Mouse (Mus musculus) olfactory bulb, adult 2 months (tissue): Measurements from ENCODE around the gene Ccdc6. TPM values are rescaled to one million over a fixed set of nuclear protein-coding genes. Genes with fewer than 3 reads are reported as not detected.

ENCODE experiments used
- H3K27ac ChIP-seq: fragments of 200-500 bp; 2 replicates; pipeline ENCODE4 v1.5.1; 2012; ENCODE audit warnings: low read depth, low read length; ENCODE audit not compliant: insufficient read depth
- H3K4me1 ChIP-seq: fragments of 200-500 bp; 2 replicates; pipeline ENCODE4 v1.6.1; 2012; ENCODE audit warnings: low read length; ENCODE audit not compliant: control insufficient read depth, insufficient read depth
- H3K4me3 ChIP-seq: fragments of 200-500 bp; 2 replicates; pipeline ENCODE4 v1.5.1; 2012; ENCODE audit warnings: mild to moderate bottlenecking, low read depth, low read length, moderate library complexity; ENCODE audit not compliant: insufficient read depth
- CTCF ChIP-seq: fragments of 200-500 bp; IDR thresholded peaks from 2 replicates; pipeline ENCODE4 v1.5.1; 2012; ENCODE audit warnings: low read depth, mild to moderate bottlenecking, low read length, moderate library complexity; ENCODE audit not compliant: insufficient read depth
- POLR2A ChIP-seq: fragments of 200-500 bp; IDR thresholded peaks from 2 replicates; pipeline ENCODE4 v1.6.1; 2012; ENCODE audit warnings: mild to moderate bottlenecking, low read depth, low read length, moderate library complexity; ENCODE audit not compliant: insufficient read depth
- WGBS: fragments of 180-500 bp; shearing (Covaris S2); methylation state at CpG from one replicate; pipeline ENCODE4 v1.1.7; 2018; 5-methylcytosine and 5-hydroxymethylcytosine counted together
- polyA plus RNA-seq: library from polyadenylated mRNA; stranded (reverse); fragments of >200 nt; gene quantifications from 2 replicates; pipeline ENCODE4 v1.2.4, GENCODE M21; 2012; ENCODE audit warnings: low replicate concordance; ENCODE audit not compliant: missing spikeins, insufficient read depth, insufficient read length

Gene Ccdc6
- not detected in 2 replicates for polyA plus RNA-seq

- WGBS, result 4% methylated on average over 77 of the region's 77 CpGs
Measured at GRCm38 (mm10) chr10:70096366-70097188, at the start of gene Ccdc6. Ccdc6 (plus strand) TSS chr10:70097121.

GRCm38 (mm10) chr10:70049771-70050170 is 47.1 kb upstream of the Ccdc6 start:
- 94% methylated on average over 7 of the region's 7 CpGs for WGBS

More at GRCm38 (mm10) chr10:70096366-70097188, at the start of gene Ccdc6:
- TF ChIP-seq CTCF, result peak; percentile 58; the same call in 1 of the 2 replicates
- no peak for TF ChIP-seq POLR2A
- peak within 1 kb of the TSS; percentile 97 for H3K4me3 ChIP-seq
- peaks cover 19% of the 10 kb centered on the region for H3K4me1 ChIP-seq
- H3K27ac ChIP-seq, result peak within 1 kb of the TSS; percentile 71

GRCm38 (mm10) chr10:70055291-70055690 is 41.6 kb upstream of the Ccdc6 start:
- TF ChIP-seq CTCF (no peak), POLR2A (no peak)
- 99% methylated on average over 2 of the region's 2 CpGs for WGBS

More at GRCm38 (mm10) chr10:70049771-70050170, 47.1 kb upstream of the Ccdc6 start:
- H3K27ac ChIP-seq, result no peak overlapping the region
- no peaks in the 10 kb centered on the region for H3K4me1 ChIP-seq
- TF ChIP-seq POLR2A (no peak), CTCF (no peak)
- H3K4me3 ChIP-seq, result no peak overlapping the region

GRCm38 (mm10) chr10:70057064-70057463 is 39.9 kb upstream of the Ccdc6 start:
- TF ChIP-seq POLR2A, result no peak
- TF ChIP-seq CTCF, result no peak
- WGBS, result 75% methylated on average over 3 of the region's 3 CpGs
- H3K27ac ChIP-seq, result no peak overlapping the region
- H3K4me3 ChIP-seq, result no peak overlapping the region
- H3K4me1 ChIP-seq, result peaks cover 9% of the 10 kb centered on the region

More at GRCm38 (mm10) chr10:70055291-70055690, 41.6 kb upstream of the Ccdc6 start:
- H3K27ac ChIP-seq, result no peak overlapping the region
- H3K4me1 ChIP-seq, result peaks cover 4% of the 10 kb centered on the region; the same call in 1 of the 2 replicates
- H3K4me3 ChIP-seq, result no peak overlapping the region

- peaks cover 9% of the 10 kb centered on the region for H3K4me1 ChIP-seq
- WGBS, result 33% methylated on average over 19 of the region's 19 CpGs
- no peak for TF ChIP-seq POLR2A
- no peak for TF ChIP-seq CTCF
- no peak overlapping the region for H3K27ac ChIP-seq
- no peak overlapping the region for H3K4me3 ChIP-seq
Measured at GRCm38 (mm10) chr10:70060021-70060688, 36.8 kb upstream of the Ccdc6 start.

- Histone ChIP-seq H3K27ac (no peak overlapping the region), H3K4me3 (no peak overlapping the region), H3K4me1 (peaks cover 9% of the 10 kb centered on the region)
- 34% methylated on average over 10 of the region's 10 CpGs for WGBS
- TF ChIP-seq CTCF (no peak), POLR2A (no peak)
Measured at GRCm38 (mm10) chr10:70060689-70061081, 36.2 kb upstream of the Ccdc6 start.

GRCm38 (mm10) chr10:70063881-70064555 is 32.9 kb upstream of the Ccdc6 start:
- 85% methylated on average over 6 of the region's 6 CpGs for WGBS
- Histone ChIP-seq H3K4me3 (no peak overlapping the region), H3K27ac (no peak overlapping the region), H3K4me1 (peaks cover 9% of the 10 kb centered on the region)
- TF ChIP-seq POLR2A, result no peak
- no peak for TF ChIP-seq CTCF

GRCm38 (mm10) chr10:70065191-70065590 is 31.7 kb upstream of the Ccdc6 start:
- 50% methylated on average over 3 of the region's 3 CpGs for WGBS
- Histone ChIP-seq H3K27ac (no peak overlapping the region), H3K4me1 (peaks cover 6% of the 10 kb centered on the region), H3K4me3 (no peak overlapping the region)
- TF ChIP-seq POLR2A (no peak), CTCF (no peak)
